Mouse (Mus musculus) forebrain, embryonic 10.5 days (tissue): ENCODE data around the gene Hsdl2. TPM values are rescaled to one million over a fixed set of nuclear protein-coding genes. Genes with fewer than 3 reads are reported as not detected.
A peak's percentile ranks its signal among the peaks of the same experiment; 100 is the strongest.

Experiments
- DNase-seq: peaks from one replicate; pipeline ENCODE4 v3.0.0-alpha.2; 2017; ENCODE audit warnings: low spot score; ENCODE audit errors: extremely low spot score
- H3K27ac ChIP-seq: fragments of 300-500 bp; sonication (generic); 2 replicates; pipeline ENCODE4 v1.5.1; 2016; ENCODE audit warnings: mild to moderate bottlenecking
- H3K27me3 ChIP-seq: fragments of 300-500 bp; sonication (generic); 2 replicates; pipeline ENCODE4 v1.6.1; 2016; ENCODE audit warnings: mild to moderate bottlenecking; ENCODE audit not compliant: poor library complexity, severe bottlenecking
- H3K36me3 ChIP-seq: fragments of 300-500 bp; sonication (generic); replicated peaks from 2 replicates; pipeline ENCODE4 v1.6.1; 2016; ENCODE audit warnings: mild to moderate bottlenecking, moderate library complexity
- H3K4me1 ChIP-seq: fragments of 300-500 bp; sonication (generic); 2 replicates; pipeline ENCODE4 v1.6.1; 2016
- H3K4me3 ChIP-seq: fragments of 300-500 bp; sonication (generic); 2 replicates; pipeline ENCODE4 v1.5.1; 2016; ENCODE audit warnings: mild to moderate bottlenecking, moderate library complexity
- H3K9me3 ChIP-seq: fragments of 300-500 bp; sonication (generic); 2 replicates; pipeline ENCODE4 v1.6.1; 2016; ENCODE audit warnings: mild to moderate bottlenecking, moderate library complexity
- WGBS: fragments of 180-500 bp; shearing (Covaris S2); methylation state at CpG from one replicate; pipeline ENCODE4 v1.1.7; 2016; 5-methylcytosine and 5-hydroxymethylcytosine counted together
- polyA plus RNA-seq: library from polyadenylated mRNA; unstranded; fragments of >200 nt; fragmentation: Nextera tagmentation; extraction: Ambion mirVana; gene quantifications from 2 replicates; pipeline ENCODE4 v1.2.1, GENCODE M21; 2016

The Hsdl2 gene
- polyA plus RNA-seq = 18.6 and 18.8 TPM in 2 replicates

GRCm38 (mm10) chr4:59581314-59582185, at the start of gene Hsdl2:
Gene Hsdl2, plus strand, starts transcription at chr4:59581563.
- peak; percentile 97 for DNase-seq
- H3K27me3 ChIP-seq = peaks cover 9% of the 10 kb centered on the region
- under 1% methylated on average over 61 of the region's 61 CpGs for WGBS
- H3K27ac ChIP-seq = peak within 1 kb of the TSS; percentile 83
- H3K4me3 ChIP-seq = peak within 1 kb of the TSS; percentile 75
- no peaks in the 10 kb centered on the region for H3K36me3 ChIP-seq
- H3K9me3 ChIP-seq = no peaks in the 10 kb centered on the region
- peaks cover 18% of the 10 kb centered on the region for H3K4me1 ChIP-seq

- 92% methylated on average over 2 of the region's 2 CpGs for WGBS
- Histone ChIP-seq H3K4me3 (no peak overlapping the region), H3K27ac (no peak overlapping the region), H3K36me3 (no peaks in the 10 kb centered on the region), H3K4me1 (no peaks in the 10 kb centered on the region), H3K9me3 (no peaks in the 10 kb centered on the region), H3K27me3 (no peaks in the 10 kb centered on the region)
- DNase-seq = no peak
These were observed 48.1 kb upstream of the Hsdl2 start for GRCm38 (mm10) chr4:59533268-59533667.

- Histone ChIP-seq H3K9me3 (no peaks in the 10 kb centered on the region), H3K4me3 (no peak overlapping the region), H3K27me3 (no peaks in the 10 kb centered on the region), H3K27ac (no peak overlapping the region), H3K4me1 (no peaks in the 10 kb centered on the region), H3K36me3 (no peaks in the 10 kb centered on the region)
- no peak for DNase-seq
These were observed 45.7 kb upstream of the Hsdl2 start for GRCm38 (mm10) chr4:59535624-59536023.

GRCm38 (mm10) chr4:59536281-59536680, 45.1 kb upstream of the Hsdl2 start:
- DNase-seq = no peak
- no peaks in the 10 kb centered on the region for H3K27me3 ChIP-seq
- no peaks in the 10 kb centered on the region for H3K36me3 ChIP-seq
- no peaks in the 10 kb centered on the region for H3K9me3 ChIP-seq
- WGBS = 94% methylated on average over 1 of the region's 1 CpGs
- H3K27ac ChIP-seq = no peak overlapping the region
- H3K4me1 ChIP-seq = no peaks in the 10 kb centered on the region
- H3K4me3 ChIP-seq = no peak overlapping the region

DNA sequence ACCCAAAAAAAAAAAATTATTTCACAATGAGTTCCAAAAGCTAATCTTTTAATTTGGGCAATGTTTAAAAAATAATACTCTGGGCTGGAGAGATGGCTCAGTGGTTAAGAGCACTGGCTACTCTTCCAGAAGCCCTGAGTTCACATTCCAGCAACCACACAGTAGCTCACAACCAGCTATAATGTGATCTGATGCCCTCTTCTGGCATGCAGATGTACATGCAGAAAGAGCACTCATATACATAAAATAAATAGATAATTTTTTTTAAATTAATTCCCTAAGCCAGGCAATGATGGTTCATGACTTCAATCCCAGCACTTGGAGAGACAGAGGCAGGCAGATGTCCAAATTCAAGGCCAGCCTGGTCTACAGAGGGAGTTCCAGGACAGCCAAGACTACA, 38.4 kb upstream of the Hsdl2 start:
- Histone ChIP-seq H3K9me3 (no peaks in the 10 kb centered on the region), H3K27me3 (peaks cover 16% of the 10 kb centered on the region; the same call in 1 of the 2 replicates), H3K27ac (no peak overlapping the region), H3K36me3 (no peaks in the 10 kb centered on the region), H3K4me3 (no peak overlapping the region), H3K4me1 (peaks cover 11% of the 10 kb centered on the region)
- DNase-seq = no peak

GRCm38 (mm10) chr4:59544654-59545053, 36.7 kb upstream of the Hsdl2 start:
- no peaks in the 10 kb centered on the region for H3K36me3 ChIP-seq
- H3K9me3 ChIP-seq = no peaks in the 10 kb centered on the region
- 92% methylated on average over 2 of the region's 2 CpGs for WGBS
- no peak overlapping the region for H3K27ac ChIP-seq
- peaks cover 16% of the 10 kb centered on the region; the same call in 1 of the 2 replicates for H3K27me3 ChIP-seq
- no peak for DNase-seq
- H3K4me3 ChIP-seq = no peak overlapping the region
- peaks cover 21% of the 10 kb centered on the region for H3K4me1 ChIP-seq

- no peak overlapping the region for H3K27ac ChIP-seq
- H3K4me1 ChIP-seq = peaks cover 26% of the 10 kb centered on the region
- no peaks in the 10 kb centered on the region for H3K9me3 ChIP-seq
- no peak overlapping the region for H3K4me3 ChIP-seq
- DNase-seq = no peak
- H3K27me3 ChIP-seq = peaks cover 21% of the 10 kb centered on the region
- WGBS = 80% methylated on average over 7 of the region's 7 CpGs
- H3K36me3 ChIP-seq = no peaks in the 10 kb centered on the region
These were observed 34.9 kb upstream of the Hsdl2 start for GRCm38 (mm10) chr4:59546285-59547071.

- no peaks in the 10 kb centered on the region for H3K9me3 ChIP-seq
- no peak for DNase-seq
These were observed 34.0 kb upstream of the Hsdl2 start for GRCm38 (mm10) chr4:59547136-59547889.

DNA sequence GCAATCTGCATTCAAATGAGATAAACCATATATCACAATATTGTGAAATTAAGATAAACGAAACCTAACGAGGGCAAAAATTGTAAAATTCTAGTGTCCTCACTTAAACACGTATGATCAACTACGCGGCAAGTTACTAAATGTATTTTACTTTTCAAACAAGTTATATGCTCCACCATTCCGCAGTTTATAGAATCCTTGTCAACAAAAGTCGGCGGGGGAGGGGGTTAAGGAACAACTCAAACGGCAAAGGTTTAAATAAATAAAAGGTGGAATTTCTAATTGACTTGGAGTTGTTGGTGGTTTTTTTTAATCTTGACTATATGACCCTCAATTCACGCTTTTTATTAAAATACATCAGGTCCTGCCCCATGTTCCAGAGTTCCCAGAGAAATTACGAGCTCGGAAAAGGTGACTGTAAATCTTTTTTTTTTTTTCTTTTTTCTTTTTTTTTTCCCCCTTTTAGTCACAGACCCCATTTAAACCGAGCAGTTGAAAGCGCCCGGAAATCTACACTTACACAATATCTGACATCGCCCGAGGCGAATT, 33.3 kb upstream of the Hsdl2 start:
- Histone ChIP-seq H3K27ac (peak overlapping the region; percentile 92), H3K27me3 (peaks cover 21% of the 10 kb centered on the region), H3K9me3 (no peaks in the 10 kb centered on the region), H3K4me1 (peaks cover 26% of the 10 kb centered on the region), H3K36me3 (no peaks in the 10 kb centered on the region), H3K4me3 (peak overlapping the region; percentile 81)
- 5% methylated on average over 18 of the region's 18 CpGs for WGBS
- DNase-seq = no peak

More at GRCm38 (mm10) chr4:59547136-59547889, 34.0 kb upstream of the Hsdl2 start:
- whole genome bisulfite sequencing = 27% methylated on average over 11 of the region's 11 CpGs
- Histone ChIP-seq H3K36me3 (no peaks in the 10 kb centered on the region), H3K27ac (no peak overlapping the region), H3K4me3 (peak overlapping the region; percentile 81), H3K4me1 (peaks cover 26% of the 10 kb centered on the region), H3K27me3 (peaks cover 21% of the 10 kb centered on the region)

- Histone ChIP-seq H3K4me3 (peak overlapping the region; percentile 81), H3K27ac (peak overlapping the region; percentile 92), H3K36me3 (no peaks in the 10 kb centered on the region), H3K4me1 (peaks cover 26% of the 10 kb centered on the region), H3K27me3 (peaks cover 21% of the 10 kb centered on the region), H3K9me3 (no peaks in the 10 kb centered on the region)
- DNase-seq = peak; percentile 60
- WGBS = under 1% methylated on average over 82 of the region's 83 CpGs
These were observed 32.7 kb upstream of the Hsdl2 start for GRCm38 (mm10) chr4:59548560-59549174.

DNA sequence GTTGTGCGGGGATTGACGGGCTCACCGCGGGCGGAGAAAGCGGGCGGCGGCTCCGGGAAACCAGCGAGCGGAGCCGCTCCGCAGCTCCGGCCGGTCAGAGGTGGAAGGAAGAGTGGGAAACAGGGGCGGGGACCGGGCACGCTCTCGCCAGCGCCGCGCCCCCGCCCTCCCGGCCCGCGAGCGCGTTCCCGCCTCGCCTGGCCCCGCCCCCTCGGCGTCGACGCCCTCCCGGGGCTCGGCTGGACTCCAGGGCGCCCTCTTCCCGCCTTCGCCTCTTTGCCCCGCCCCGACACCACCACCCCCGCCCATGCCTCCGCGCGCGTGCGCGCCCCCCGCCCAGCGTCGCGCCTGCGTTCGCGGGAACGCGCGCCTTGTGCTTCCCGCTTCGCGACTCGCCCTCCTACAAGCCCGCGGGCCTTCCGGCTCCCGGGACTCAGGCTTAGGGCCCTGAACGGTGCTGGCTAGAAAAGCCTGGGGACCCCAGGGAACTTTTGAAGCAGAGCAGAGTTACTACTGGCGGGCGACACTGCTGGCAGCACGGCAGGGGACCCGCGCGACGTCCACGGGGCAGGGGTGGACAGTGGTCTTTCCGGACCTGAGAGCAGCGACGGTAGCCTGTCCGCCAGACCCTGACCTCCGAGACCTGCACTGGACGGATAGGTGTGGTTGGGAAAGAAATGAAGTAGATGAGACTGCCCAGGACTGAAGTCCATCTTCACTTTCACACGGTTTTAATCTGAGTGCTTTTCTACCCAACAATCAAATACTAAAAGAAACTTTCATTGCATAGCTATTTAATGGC, 32.0 kb upstream of the Hsdl2 start, which contains the start of gene Ptbp3:
TSS of gene Ptbp3 (minus strand) at position 190 of the 802 bp plus-strand sequence.
- DNase-seq = peak; percentile 91
- H3K4me3 ChIP-seq = peak within 1 kb of the TSS; percentile 81
- H3K36me3 ChIP-seq = no peaks in the 10 kb centered on the region
- no peaks in the 10 kb centered on the region for H3K9me3 ChIP-seq
- H3K27ac ChIP-seq = peak within 1 kb of the TSS; percentile 92
- H3K4me1 ChIP-seq = peaks cover 26% of the 10 kb centered on the region
- WGBS = 1% methylated on average over 64 of the region's 83 CpGs
- peaks cover 21% of the 10 kb centered on the region for H3K27me3 ChIP-seq
